Mouse (Mus musculus): ENCODE measurements around the gene Tstd3.
"Not testable (repeated sequence)": the region's sequence is repeated elsewhere in the genome, so short reads cannot be mapped to it uniquely, and the experiment has no call there.

Gene Tstd3

DNA sequence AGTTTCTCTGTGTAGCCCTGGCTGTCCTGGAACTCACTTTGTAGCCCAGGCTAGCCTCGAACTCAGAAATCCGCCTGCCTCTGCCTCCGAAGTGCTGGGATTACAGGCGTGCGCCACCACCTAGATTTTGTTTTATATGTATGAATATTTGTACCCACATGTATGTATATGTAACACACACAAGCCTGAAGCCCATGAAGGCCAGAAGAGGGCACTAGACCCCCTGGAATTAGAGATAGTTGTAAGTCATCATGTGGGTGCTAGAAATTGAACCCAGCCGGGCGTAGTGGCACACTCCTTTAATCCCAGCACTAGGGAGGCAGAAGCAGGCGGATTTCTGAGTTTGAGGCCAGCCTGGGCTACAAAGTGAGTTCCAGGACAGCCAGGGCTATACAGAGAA is 22.9 kb downstream of the Tstd3 start:
- not testable (repeated sequence) for DNase-seq

DNA sequence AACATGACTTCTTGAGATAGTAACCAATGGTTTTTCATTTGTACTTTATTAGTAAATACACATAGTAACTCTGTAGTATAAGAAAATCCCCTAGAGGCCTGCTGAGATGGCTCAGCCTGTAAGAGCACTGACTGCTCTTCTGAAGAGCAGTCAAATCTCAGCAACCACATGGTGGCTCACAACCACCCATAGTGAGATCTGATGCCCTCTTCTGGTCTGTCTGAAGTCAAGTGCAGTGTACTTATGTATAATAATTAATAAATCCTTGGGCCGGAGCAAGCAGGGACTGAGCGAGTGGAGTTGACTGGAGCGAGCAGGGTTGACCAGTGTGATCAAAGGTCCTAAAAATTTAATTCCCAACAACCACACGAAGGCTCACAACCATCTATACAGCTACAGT is 27.8 kb downstream of the Tstd3 start:
- no peak for DNase-seq

GRCm38 (mm10) chr4:21727615-21728165 is 39.3 kb downstream of the Tstd3 start, which contains the start of gene Ccnc:
TSS of gene Ccnc (plus strand) at chr4:21727701.
- peak; percentile 90 to 92 for DNase-seq

DNA sequence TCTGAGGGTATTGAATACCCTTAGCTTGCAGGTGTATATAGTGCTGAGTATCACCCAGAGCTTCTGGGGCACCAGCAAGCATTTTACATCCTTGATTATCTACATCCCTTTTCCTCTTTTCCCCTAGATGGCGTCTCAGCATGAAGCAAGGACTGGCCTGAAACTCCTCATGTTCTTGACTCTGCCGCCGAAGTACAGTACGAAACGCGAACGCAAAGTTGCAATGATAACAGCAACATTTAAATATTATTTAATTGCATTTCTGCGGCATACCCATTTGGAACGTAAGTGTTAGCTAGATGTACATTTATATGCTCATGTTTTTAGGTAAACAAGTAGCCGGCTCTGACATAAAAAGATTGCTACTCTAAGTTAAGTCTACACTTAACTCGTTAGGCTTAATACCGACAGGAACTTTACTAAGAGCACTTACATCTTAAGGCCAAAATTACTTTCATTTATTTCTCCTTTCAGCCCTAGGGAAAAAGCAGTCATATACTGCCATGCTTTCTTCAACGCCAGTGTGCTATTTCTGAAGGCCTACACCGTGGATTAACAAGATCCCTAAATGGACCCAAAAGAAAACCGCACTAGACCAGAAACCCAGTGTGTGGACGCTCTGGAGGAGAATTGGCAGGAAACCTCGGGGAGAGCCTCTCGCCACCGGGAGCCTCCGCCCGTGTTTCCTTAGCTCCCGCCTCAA is 39.9 kb downstream of the Tstd3 start:
- DNase-seq, result peak; percentile 13 to 17

DNA sequence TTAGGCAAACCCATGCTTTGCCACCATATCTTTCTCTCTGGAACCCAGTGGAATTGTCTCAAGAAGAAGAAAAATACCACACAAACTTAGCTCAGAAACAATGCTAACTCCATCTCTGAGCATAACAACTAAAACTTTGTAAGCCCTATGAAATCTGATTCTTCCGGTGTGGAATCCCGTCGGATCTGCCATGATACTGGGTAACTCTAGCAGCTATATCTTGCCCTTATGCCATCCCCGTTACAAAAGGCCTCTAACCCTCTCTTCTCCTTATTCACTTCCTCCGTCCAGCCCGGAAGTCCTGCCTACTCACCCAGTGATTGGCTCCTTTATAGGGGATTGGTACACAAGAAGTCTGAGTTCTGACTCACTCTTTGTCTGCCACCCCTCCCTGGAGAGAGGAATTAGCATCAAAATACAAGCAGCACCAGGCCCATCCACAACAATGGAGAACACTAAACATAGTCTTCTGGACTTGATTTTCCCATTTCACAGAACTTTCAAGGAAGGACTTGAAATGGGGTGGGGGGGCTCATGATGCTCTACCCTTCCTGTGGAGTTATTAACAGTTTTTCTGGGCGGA is 44.2 kb downstream of the Tstd3 start:
- DNase-seq, result no peak

DNA sequence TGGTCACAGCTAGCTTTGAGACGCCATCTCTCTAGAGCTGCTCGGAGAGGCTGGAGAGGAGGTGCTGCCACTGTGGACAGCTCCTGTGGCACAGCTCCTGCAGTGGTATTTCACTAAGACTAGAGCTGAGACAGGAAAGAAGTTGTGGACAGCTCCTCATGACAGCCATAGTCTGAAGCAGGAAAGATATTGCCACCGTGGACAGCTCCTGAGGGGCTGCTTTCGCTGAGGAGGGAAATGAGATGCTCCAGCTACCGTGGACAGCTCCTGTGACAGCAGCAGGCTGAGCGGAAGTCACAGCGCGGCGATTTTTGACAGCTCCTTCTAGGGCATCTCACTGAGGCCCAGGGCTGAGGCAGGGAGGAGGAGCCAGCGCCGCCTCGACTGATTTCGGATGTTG is 54.9 kb downstream of the Tstd3 start:
- peak; percentile 55 to 57 for DNase-seq
